Mouse (Mus musculus) layer of hippocampus, postnatal 25 days (tissue): ENCODE results near the gene Chrna1. TPM values are rescaled to one million over a fixed set of nuclear protein-coding genes. Genes with fewer than 3 reads are reported as not detected.

ENCODE experiments used
- DNase-seq, 2 experiments: peaks; one replicate each; pipeline ENCODE4 v3.0.0; 2022; ENCODE audit warnings: mixed read lengths in 2 of 2, low spot score in 1 of 2; ENCODE audit errors: extremely low spot score in 1 of 2
- total RNA-seq, 2 experiments: library from RNA; stranded (reverse); gene quantifications; 2 replicates each; pipeline ENCODE4 v1.2.3; 2021

The Chrna1 gene
- total RNA-seq, 2 experiments from 2014 or later, result 0.35 to 0.57 TPM

DNA sequence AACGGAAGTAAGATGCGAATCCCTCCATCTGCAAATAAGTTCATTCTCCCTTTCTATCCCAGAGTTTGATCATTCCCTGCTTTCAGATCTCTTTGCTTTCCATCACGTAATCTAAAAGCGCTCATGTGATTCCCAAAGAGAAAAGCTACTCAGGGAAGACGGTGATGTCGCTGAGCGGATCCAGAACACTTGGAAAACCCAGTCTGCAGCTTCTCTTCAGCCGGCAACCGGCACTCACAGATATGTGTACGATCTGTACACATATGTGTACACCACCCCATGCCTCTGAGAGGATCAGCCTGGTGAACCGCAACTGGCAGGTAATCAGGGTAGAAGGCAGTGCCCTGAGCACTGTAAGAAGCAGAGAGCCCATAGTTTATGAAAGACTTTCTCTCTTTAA, 52.2 kb downstream of the Chrna1 start:
- no peak for DNase-seq

DNA sequence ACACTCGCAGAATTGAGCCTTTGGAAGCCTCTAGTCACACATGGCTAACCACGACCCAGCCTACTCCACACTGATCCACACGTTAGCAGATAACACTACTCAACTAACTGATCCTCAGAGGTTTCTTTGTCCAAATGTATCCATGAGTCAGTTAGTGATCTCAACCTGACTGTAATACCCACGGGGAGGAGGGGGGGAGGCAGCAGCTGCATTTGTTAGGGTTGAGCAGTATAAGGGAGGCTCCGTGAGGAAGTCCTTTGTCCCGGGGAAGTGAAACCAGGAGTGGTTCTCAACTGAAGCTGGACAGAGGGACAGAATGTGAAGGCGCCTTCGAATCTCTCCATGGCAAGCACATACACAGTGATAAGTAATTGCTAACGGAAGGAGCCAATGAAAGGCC, 53.4 kb downstream of the Chrna1 start:
- no peak for DNase-seq

DNA sequence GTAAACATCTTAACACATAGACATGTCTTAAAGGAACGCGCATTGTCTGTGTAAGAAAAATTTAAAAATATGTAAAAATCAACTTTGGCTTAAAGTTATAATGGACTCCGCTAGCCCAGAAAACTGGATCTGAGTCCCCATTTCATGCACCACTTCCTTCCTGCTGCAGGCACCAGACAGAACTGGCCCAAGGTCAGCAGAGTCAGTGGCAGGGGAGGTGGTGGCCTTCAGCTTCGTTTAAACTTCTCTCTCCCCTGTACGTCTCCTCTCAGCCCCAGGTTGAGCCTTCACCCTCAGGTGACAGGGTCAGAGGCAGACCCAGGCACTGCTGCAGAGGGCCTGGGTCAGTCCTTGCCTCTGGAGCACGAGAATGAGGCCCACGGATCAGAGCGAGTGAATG, 57.2 kb downstream of the Chrna1 start:
- DNase-seq, result no peak

DNA sequence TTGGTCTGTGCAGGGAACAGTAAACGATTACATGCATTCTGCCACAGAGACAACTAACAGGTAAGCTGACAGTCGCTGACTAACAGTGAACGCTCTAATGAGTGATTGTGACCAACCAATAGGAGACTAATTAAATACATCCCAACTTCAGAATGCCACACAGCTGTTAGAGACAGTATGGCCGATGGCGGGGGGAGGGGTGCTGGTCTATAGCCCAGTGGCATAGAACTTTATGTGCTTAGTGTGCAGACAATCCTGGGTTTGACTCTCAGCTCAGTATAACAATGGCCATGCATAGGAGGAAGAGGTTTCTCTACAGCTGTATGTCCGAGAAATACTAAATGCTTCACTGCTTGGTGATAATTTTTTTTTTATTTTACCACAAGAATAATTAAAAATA, 57.8 kb downstream of the Chrna1 start:
- DNase-seq, result no peak

DNA sequence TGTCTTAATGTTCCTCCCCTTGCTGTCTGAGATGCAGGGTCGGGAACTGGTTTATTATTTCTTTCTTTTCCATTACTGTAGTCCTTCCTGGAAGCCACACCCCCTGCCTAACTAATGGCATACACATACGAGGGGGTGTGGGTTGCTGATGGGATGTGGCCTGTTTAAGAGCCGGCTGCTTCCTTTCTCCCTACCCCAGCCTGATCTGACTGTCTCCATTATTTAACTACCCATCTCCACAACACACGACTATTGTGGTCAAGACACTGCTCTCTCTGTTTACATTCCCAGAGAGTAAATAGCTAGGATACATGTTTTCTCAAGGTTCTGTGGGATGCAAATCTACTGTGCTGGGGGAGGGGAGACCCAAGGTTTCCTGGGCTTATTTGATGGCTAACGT, 58.4 kb downstream of the Chrna1 start:
- DNase-seq, result no peak

DNA sequence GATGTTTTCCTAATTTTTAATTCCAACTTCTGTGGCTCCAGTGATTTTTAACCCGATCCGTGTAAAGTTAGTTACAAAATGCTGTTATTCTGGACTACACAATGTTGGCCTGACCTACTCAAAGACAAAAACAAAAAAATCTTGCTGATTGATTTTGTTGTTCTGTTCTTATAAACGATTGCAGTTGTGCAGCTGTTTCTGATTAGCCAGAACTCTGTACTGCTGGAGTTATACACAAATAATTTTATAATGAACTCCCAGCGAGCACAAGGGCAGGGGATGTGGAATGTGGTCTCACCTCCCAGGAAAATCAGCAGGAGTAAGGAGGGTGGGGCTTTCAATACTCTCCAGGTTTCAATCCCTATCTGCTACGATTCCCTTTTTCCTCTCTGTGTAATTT, 61.2 kb downstream of the Chrna1 start:
- no peak for DNase-seq

DNA sequence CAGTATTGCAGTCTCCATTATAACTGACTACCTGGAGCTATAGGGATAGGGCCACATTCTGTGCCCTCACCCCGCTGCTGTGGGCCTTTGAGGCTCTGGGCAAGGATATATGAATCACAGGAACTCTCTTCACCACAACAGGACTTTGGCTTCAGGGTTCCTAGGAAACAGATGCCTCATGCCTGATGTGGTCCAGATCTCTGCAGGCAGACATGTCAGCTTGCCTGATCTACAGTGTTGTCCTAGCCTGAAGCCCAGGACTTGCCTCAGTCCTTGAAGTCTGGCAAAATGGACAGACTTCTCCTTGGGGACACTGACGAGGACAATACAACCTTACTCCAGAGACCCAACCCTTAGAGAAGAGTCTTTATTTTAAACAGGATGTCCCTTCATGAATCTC, 61.8 kb downstream of the Chrna1 start:
- DNase-seq, result no peak

DNA sequence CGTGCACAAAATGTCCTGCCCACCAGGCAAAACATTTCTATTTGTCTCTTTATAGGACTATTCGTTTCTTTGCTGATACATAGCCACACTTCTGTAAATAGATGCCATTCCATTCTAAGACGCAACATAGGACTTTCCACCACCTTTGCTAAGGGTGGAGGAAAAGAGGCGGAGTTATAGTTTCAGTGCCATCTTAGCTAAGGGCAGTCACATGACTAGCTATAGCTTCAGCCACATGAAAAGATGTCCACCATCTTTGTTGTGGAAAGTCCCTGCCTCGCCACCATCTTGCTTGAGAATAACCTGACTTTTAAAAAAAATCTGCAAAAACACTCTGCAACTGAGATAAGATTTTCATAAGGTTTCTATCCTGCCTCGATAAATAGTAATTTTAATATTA, 66.0 kb downstream of the Chrna1 start:
- no peak for DNase-seq

Other genes with a start within 250 kb of the Chrna1 start
- gene Gpr155, start 193.8 kb downstream of the Chrna1 start, total RNA-seq, result 10 to 100 TPM; 54.9 to 62.0 TPM
- 10 to 100 TPM in 1 of 2 experiments, 1 to 10 TPM in 1; 9.8 to 10.4 TPM for gene Wipf1, start 50.6 kb downstream of the Chrna1 start, total RNA-seq
- 1,000 to 10,000 TPM; 1,740 to 1,825 TPM for gene Chn1, start 195.0 kb upstream of the Chrna1 start, total RNA-seq